Mouse (Mus musculus) small intestine, adult 2 months (tissue): ENCODE data around the gene Ezh1. TPM values are rescaled to one million over a fixed set of nuclear protein-coding genes. Genes with fewer than 3 reads are reported as not detected.

ENCODE experiments used
- H3K27ac ChIP-seq: fragments of 200-500 bp; 2 replicates; pipeline ENCODE4 v1.5.1; 2012; ENCODE audit warnings: low read depth, low read length, control low read depth, inconsistent platforms; ENCODE audit not compliant: insufficient read depth
- H3K27me3 ChIP-seq: fragments of 200-500 bp; 2 replicates; pipeline ENCODE4 v1.6.1; 2012; ENCODE audit warnings: mild to moderate bottlenecking, moderate library complexity, low read length, inconsistent platforms; ENCODE audit not compliant: control insufficient read depth, insufficient read depth
- H3K36me3 ChIP-seq: fragments of 200-500 bp; 2 replicates; pipeline ENCODE4 v1.6.1; 2012; ENCODE audit warnings: mild to moderate bottlenecking, low read length, control low read depth, inconsistent platforms; ENCODE audit not compliant: control insufficient read depth, insufficient read depth
- H3K4me1 ChIP-seq: fragments of 200-500 bp; 2 replicates; pipeline ENCODE4 v1.6.1; 2012; ENCODE audit warnings: low read length, inconsistent platforms, mixed read lengths; ENCODE audit not compliant: control insufficient read depth, insufficient read depth, insufficient read length
- H3K4me3 ChIP-seq: fragments of 200-500 bp; 2 replicates; pipeline ENCODE4 v1.5.1; 2012; ENCODE audit warnings: low read depth, mild to moderate bottlenecking, control low read depth, inconsistent platforms, low read length, moderate library complexity
- CTCF ChIP-seq: fragments of 200-500 bp; IDR thresholded peaks from 2 replicates; pipeline ENCODE4 v1.5.1; 2012; ENCODE audit warnings: low read depth, mild to moderate bottlenecking, control low read depth, inconsistent platforms, low read length, moderate library complexity, mixed read lengths; ENCODE audit not compliant: insufficient replicate concordance, insufficient read length; ENCODE audit errors: extremely low read depth
- POLR2A ChIP-seq: fragments of 200-500 bp; IDR thresholded peaks from 2 replicates; pipeline ENCODE4 v1.6.1; 2012; ENCODE audit warnings: low read depth, mild to moderate bottlenecking, control low read depth, inconsistent platforms, low read length, moderate library complexity
- WGBS: fragments of 180-500 bp; shearing (Covaris S2); methylation state at CpG from one replicate; pipeline ENCODE4 v1.1.7; 2018; 5-methylcytosine and 5-hydroxymethylcytosine counted together
- polyA plus RNA-seq: library from polyadenylated mRNA; depleted of rRNA; stranded (reverse); fragments of >200 nt; gene quantifications from 2 replicates; pipeline ENCODE4 v1.2.3, GENCODE M21; 2012

The Ezh1 gene
- polyA plus RNA-seq, 1 experiment, result 20.0 TPM

DNA sequence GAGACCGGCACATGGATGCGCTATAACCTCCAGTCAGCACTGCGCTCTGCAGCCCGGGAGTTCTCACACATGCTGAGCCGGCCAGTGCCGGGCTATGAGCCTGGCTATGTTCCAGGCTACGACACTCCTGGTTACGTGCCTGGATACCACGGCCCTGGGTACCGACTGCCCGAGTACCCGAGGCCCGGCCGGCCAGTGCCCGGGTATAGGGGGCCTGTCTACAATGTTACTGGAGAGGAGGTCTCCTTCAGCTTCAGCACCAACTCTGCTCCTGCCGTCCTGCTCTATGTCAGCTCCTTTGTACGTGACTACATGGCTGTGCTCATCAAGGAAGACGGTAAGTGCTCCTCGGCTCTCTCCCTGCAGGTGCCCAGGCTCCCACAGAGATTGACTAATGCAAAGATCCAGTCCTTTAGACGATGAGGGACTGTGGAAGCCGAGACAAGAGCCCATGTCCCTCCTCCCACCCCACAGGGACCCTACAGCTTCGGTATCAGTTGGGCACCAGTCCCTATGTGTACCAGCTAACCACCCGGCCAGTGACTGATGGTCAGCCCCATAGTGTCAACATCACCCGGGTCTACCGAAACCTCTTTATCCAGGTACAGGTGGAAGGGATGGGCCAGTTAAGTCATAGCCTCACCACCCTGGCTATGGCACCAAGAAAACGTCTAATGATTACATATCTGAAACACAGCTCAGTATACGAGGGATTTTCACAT, 39.6 kb downstream of the Ezh1 start:
- Histone ChIP-seq H3K4me1 (no peaks in the 10 kb centered on the region), H3K27ac (no peak overlapping the region), H3K4me3 (no peak overlapping the region), H3K36me3 (peaks cover 3% of the 10 kb centered on the region; the same call in 1 of the 2 replicates), H3K27me3 (no peaks in the 10 kb centered on the region)
- WGBS, result 84% methylated on average over 27 of the region's 27 CpGs
- TF ChIP-seq CTCF (no peak), POLR2A (no peak)

DNA sequence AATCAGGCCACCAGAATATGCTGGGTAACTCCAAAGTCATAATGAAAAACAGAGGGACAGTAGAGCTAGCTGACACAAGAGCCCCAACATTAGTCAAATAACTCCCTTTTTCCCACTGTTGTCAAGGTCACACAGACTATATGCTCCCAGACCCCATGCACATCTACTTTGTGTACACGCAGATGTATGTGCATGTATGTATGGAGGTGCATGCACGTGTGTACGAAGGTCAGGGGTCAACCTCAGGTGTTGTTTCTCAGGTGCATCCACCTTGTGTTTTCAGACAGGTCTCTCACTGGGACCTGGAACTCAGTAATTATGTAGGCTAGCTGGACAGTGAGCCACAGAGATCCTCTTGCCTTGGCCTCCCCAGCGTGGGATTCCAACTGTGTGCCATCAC, 40.8 kb downstream of the Ezh1 start:
- no peaks in the 10 kb centered on the region for H3K27me3 ChIP-seq
- H3K36me3 ChIP-seq, result peaks cover 3% of the 10 kb centered on the region; the same call in 1 of the 2 replicates
- WGBS, result 89% methylated on average over 4 of the region's 4 CpGs
- no peak for TF ChIP-seq CTCF
- TF ChIP-seq POLR2A, result no peak
- H3K27ac ChIP-seq, result no peak overlapping the region
- no peaks in the 10 kb centered on the region; the same call in 1 of the 2 replicates for H3K4me1 ChIP-seq
- H3K4me3 ChIP-seq, result no peak overlapping the region

DNA sequence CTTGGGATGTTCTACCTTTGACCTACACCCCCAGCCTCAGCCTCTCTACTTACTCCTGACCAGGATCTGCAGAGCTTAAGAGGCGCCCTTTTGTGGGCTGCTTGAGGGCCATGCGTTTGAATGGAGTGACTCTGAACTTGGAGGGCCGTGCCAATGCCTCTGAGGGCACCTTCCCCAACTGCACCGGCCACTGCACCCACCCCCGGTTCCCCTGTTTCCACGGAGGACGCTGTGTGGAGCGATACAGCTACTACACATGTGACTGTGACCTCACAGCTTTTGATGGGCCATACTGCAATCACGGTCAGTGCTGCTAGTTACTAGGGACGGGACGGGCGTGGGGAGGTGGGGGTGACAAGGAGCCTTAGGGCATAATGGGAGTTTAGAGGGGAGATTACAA, 41.3 kb downstream of the Ezh1 start:
- Histone ChIP-seq H3K27ac (no peak overlapping the region), H3K36me3 (peaks cover 3% of the 10 kb centered on the region; the same call in 1 of the 2 replicates), H3K27me3 (no peaks in the 10 kb centered on the region), H3K4me3 (no peak overlapping the region), H3K4me1 (no peaks in the 10 kb centered on the region; the same call in 1 of the 2 replicates)
- TF ChIP-seq POLR2A, result no peak
- TF ChIP-seq CTCF, result no peak
- WGBS, result 91% methylated on average over 12 of the region's 12 CpGs

DNA sequence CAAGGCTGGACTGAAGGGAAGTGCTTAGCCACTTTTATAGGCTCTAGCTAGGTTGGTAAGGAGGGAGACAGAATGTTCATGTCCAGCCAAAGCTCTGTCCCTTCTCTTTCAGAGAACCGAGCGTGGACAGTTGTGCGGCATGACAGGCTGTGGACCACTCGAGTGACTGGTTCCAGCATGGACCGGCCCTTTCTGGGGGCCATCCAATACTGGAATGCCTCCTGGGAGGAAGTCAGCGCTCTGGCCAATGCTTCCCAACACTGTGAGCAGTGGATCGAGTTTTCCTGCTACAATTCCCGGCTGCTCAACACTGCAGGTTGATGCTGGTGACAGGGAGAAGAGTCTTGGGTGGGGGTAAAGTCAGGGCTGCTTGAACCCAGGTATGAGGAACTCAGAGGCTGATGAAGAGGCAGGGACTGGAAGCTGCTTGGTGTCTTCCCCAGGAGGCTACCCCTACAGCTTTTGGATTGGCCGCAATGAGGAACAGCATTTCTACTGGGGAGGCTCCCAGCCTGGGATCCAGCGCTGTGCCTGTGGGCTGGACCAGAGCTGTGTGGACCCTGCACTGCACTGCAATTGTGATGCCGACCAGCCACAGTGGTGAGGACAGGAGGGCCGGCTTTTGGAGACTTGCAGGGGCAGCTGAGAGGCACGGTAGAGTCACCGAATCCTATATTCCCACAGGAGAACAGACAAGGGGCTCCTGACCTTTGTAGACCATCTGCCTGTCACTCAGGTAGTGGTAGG, 43.3 kb downstream of the Ezh1 start:
- TF ChIP-seq POLR2A, result no peak
- no peak for TF ChIP-seq CTCF
- Histone ChIP-seq H3K4me1 (no peaks in the 10 kb centered on the region; the same call in 1 of the 2 replicates), H3K27me3 (no peaks in the 10 kb centered on the region), H3K27ac (no peak overlapping the region), H3K4me3 (no peak overlapping the region), H3K36me3 (peaks cover 1% of the 10 kb centered on the region; the same call in 1 of the 2 replicates)
- 79% methylated on average over 14 of the region's 14 CpGs for WGBS

DNA sequence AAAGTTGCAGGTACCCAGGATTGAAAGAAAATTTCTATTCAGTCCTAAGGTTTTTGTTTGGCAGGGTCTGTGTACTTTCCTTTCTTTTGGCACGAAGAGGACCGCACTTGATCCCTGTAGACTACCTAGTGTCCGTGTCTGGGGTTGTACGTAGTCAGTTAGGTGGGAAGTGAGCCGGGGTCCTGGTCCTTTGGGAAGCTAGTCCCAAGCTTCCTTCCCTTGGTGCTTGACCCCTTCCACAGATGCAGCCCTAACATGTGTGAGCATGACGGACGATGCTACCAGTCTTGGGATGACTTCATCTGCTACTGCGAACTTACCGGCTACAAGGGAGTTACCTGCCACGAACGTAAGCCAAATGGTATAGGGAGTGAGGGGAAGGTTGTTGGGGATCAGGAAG, 44.3 kb downstream of the Ezh1 start:
- Histone ChIP-seq H3K4me1 (no peaks in the 10 kb centered on the region; the same call in 1 of the 2 replicates), H3K27me3 (no peaks in the 10 kb centered on the region), H3K4me3 (no peak overlapping the region), H3K27ac (no peak overlapping the region), H3K36me3 (no peaks in the 10 kb centered on the region)
- 93% methylated on average over 11 of the region's 11 CpGs for WGBS
- no peak for TF ChIP-seq POLR2A
- TF ChIP-seq CTCF, result no peak

DNA sequence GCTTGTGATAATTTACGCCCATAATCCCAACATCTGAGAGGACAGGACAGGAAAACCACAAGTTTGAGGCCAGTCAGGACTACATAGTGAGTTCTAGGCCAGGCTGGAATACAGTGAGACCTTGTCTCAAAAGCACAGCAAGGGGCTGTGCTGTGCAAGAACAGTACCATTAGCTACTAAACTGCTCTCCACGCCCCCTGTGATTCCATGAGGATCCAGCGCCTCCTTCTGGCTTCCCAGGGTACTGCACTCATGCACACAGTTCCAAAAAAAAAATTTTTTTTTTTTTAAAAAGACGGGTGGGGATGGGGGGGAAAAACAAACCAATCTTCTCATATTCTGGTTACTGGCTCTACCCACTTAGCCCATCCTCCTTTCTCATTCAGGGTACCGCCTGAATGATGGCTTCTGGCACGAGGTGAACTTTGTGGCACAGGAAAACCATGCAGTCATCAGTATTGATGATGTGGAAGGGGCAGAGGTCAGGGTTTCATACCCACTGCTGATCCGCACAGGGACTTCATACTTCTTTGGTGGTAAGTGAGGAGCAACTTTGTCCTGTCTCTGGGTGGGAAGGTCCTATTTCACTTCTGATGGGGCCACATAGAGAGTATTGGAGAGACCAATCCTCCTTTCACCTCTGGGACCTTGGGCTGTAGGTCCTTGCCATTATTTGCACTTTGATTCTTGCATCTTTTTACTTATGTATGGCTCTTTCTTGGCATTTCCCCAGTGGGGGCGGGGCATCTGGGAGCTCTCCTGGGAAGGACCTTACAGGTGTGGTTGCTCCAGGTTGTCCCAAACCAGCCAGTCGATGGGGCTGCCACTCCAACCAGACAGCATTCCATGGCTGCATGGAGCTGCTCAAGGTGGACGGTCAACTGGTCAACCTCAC, 45.2 kb downstream of the Ezh1 start:
- Histone ChIP-seq H3K36me3 (no peaks in the 10 kb centered on the region), H3K4me3 (no peak overlapping the region), H3K27ac (no peak overlapping the region), H3K27me3 (no peaks in the 10 kb centered on the region), H3K4me1 (peaks cover 3% of the 10 kb centered on the region; the same call in 1 of the 2 replicates)
- 29% methylated on average over 10 of the region's 10 CpGs for WGBS
- peak; percentile 82; the same call in 1 of the 2 replicates for TF ChIP-seq CTCF
- TF ChIP-seq POLR2A, result no peak
